Mouse (Mus musculus) ES-E14 (cell line): Measurements from ENCODE around the gene Acox1.

Source experiments
- CHD2 ChIP-seq: IDR thresholded peaks from 2 replicates; pipeline ENCODE4 v1.6.1; 2014; ENCODE audit warnings: mild to moderate bottlenecking, low read depth, low read length, inconsistent platforms
- HCFC1 ChIP-seq: IDR thresholded peaks from 2 replicates; pipeline ENCODE4 v1.6.1; 2012; ENCODE audit warnings: low read length, inconsistent platforms, borderline replicate concordance; ENCODE audit not compliant: insufficient read depth
- MAFK ChIP-seq: IDR thresholded peaks from 2 replicates; pipeline ENCODE4 v1.6.1; 2014; ENCODE audit warnings: mild to moderate bottlenecking, low read depth, low read length, inconsistent platforms; ENCODE audit not compliant: insufficient read depth
- ZC3H11A ChIP-seq: IDR thresholded peaks from 2 replicates; pipeline ENCODE4 v1.6.1; 2012; ENCODE audit warnings: low read depth, mild to moderate bottlenecking, inconsistent platforms, low read length, borderline replicate concordance
- ZNF384 ChIP-seq: IDR thresholded peaks from 2 replicates; pipeline ENCODE4 v1.6.1; 2012; ENCODE audit warnings: low read depth, low read length, inconsistent platforms

GRCm38 (mm10) chr11:116132366-116133333 lies 66.2 kb downstream of the Acox1 start:
- TF ChIP-seq MAFK (no peak), ZC3H11A (no peak), ZNF384 (no peak), CHD2 (no peak), HCFC1 (no peak)
